Mouse (Mus musculus) ES-E14 (cell line): Measurements from ENCODE around the gene Hoxd11. TPM values are rescaled to one million over a fixed set of nuclear protein-coding genes. Genes with fewer than 3 reads are reported as not detected.
A peak's percentile ranks its signal among the peaks of the same experiment; 100 is the strongest.

Experiments used
- DNase-seq: peaks from one replicate; pipeline ENCODE4 v3.0.0-alpha.2; 2013; ENCODE audit warnings: low read depth, low spot score
- H3K27ac ChIP-seq: 2 replicates; pipeline ENCODE4 v1.5.1; 2012; ENCODE audit warnings: low read depth, mild to moderate bottlenecking, low read length, moderate library complexity, mixed read lengths; ENCODE audit not compliant: poor library complexity, insufficient read depth, severe bottlenecking
- H3K36me3 ChIP-seq: 2 replicates; pipeline ENCODE4 v1.6.1; 2012; ENCODE audit warnings: mild to moderate bottlenecking, low read length, moderate library complexity, mixed read lengths; ENCODE audit not compliant: control insufficient read depth, poor library complexity, insufficient read depth, severe bottlenecking
- H3K4me1 ChIP-seq, 2 experiments: fragments of 150-350 bp in 1 of 2; sonication (generic) in 1 of 2; 2 replicates each; pipeline ENCODE4 v1.6.1; 2012; ENCODE audit warnings: low read length in 2 of 2, mild to moderate bottlenecking in 1 of 2, mixed read lengths in 1 of 2; ENCODE audit not compliant: control insufficient read depth in 2 of 2, insufficient read depth in 2 of 2, poor library complexity in 1 of 2
- H3K4me3 ChIP-seq, 2 experiments: fragments of 150-350 bp in 1 of 2; sonication (generic) in 1 of 2; 2 replicates each; pipeline ENCODE4 v1.5.1; 2012; ENCODE audit warnings: low read length in 2 of 2, low read depth in 1 of 2, mild to moderate bottlenecking in 1 of 2, mixed read lengths in 1 of 2; ENCODE audit not compliant: insufficient read depth in 1 of 2, poor library complexity in 1 of 2, severe bottlenecking in 1 of 2
- H3K9ac ChIP-seq: 2 replicates; pipeline ENCODE4 v1.6.1; 2012; ENCODE audit warnings: low read depth, mild to moderate bottlenecking, low read length, mixed read lengths; ENCODE audit not compliant: poor library complexity, insufficient read depth, severe bottlenecking
- H3K9me3 ChIP-seq: fragments of 150-350 bp; sonication (generic); 2 replicates; pipeline ENCODE4 v1.6.1; 2012; ENCODE audit warnings: low read depth, mild to moderate bottlenecking, low read length; ENCODE audit not compliant: control insufficient read depth, insufficient read depth
- CHD2 ChIP-seq: IDR thresholded peaks from 2 replicates; pipeline ENCODE4 v1.6.1; 2014; ENCODE audit warnings: mild to moderate bottlenecking, low read depth, low read length, inconsistent platforms
- HCFC1 ChIP-seq: IDR thresholded peaks from 2 replicates; pipeline ENCODE4 v1.6.1; 2012; ENCODE audit warnings: low read length, inconsistent platforms, borderline replicate concordance; ENCODE audit not compliant: insufficient read depth
- MAFK ChIP-seq: IDR thresholded peaks from 2 replicates; pipeline ENCODE4 v1.6.1; 2014; ENCODE audit warnings: mild to moderate bottlenecking, low read depth, low read length, inconsistent platforms; ENCODE audit not compliant: insufficient read depth
- ZC3H11A ChIP-seq: IDR thresholded peaks from 2 replicates; pipeline ENCODE4 v1.6.1; 2012; ENCODE audit warnings: low read depth, mild to moderate bottlenecking, inconsistent platforms, low read length, borderline replicate concordance
- ZNF384 ChIP-seq: IDR thresholded peaks from 2 replicates; pipeline ENCODE4 v1.6.1; 2012; ENCODE audit warnings: low read depth, low read length, inconsistent platforms
- in situ Hi-C, 2 experiments: fragments of 600-800 bp; cut with MboI; formaldehyde crosslinking; loops; one replicate each; pipeline ENCODE4 v1.15.1; 2025; ENCODE audit warnings: low sequenced_read_pairs in 2 of 2, inconsistent platforms in 1 of 2; ENCODE audit not compliant: unreplicated experiment in 2 of 2
- total RNA-seq: library from RNA; depleted of rRNA; stranded (reverse); fragments of 300-350 nt; gene quantifications from 2 replicates; pipeline ENCODE4 v1.2.3, GENCODE M21; 2012

Hoxd11 gene
- total RNA-seq, 1 experiment: 0.18 TPM

DNA sequence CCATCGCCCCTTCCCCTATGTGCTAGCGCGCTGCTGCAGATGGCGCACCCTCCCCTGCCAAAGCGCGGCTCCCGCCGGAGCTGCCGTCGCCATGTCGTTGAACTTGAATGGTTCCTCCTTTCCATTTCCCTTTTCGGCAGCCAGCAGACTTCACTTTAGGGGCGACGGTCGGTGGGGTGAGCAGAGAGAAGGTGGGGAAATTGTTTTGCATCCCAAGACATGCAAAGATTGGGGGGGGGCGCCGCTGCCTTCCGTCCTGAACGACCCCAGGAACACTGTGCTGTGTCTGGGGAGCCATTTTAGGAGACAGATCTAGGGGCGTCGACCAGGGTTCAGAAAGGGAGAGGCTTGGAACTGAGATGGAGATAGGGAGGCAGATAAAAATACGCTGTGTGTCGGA is 623 bp downstream of the Hoxd11 start:
- H3K36me3 ChIP-seq: no peaks in the 10 kb centered on the region
- TF ChIP-seq HCFC1: no peak
- no peak for TF ChIP-seq CHD2
- no peak for TF ChIP-seq MAFK
- TF ChIP-seq ZC3H11A: no peak
- TF ChIP-seq ZNF384: no peak
- no peak for DNase-seq
- no peaks in the 10 kb centered on the region for H3K9me3 ChIP-seq
- in situ Hi-C loops: loop anchor here (10.0 to 25.0 kb wide), 2 partner anchors 65 to 907 kb away; no protein-coding TSS in a partner anchor
- H3K4me1 ChIP-seq: peaks cover 0 to 10% of the 10 kb centered on the region in 2 experiments; a peak in 1 of 4 replicates
- H3K27ac ChIP-seq: no peak overlapping the region
- H3K9ac ChIP-seq: no peak overlapping the region
- peak overlapping the region in 1 of 2 experiments; percentile 23; a peak in 2 of 4 replicates for H3K4me3 ChIP-seq

DNA sequence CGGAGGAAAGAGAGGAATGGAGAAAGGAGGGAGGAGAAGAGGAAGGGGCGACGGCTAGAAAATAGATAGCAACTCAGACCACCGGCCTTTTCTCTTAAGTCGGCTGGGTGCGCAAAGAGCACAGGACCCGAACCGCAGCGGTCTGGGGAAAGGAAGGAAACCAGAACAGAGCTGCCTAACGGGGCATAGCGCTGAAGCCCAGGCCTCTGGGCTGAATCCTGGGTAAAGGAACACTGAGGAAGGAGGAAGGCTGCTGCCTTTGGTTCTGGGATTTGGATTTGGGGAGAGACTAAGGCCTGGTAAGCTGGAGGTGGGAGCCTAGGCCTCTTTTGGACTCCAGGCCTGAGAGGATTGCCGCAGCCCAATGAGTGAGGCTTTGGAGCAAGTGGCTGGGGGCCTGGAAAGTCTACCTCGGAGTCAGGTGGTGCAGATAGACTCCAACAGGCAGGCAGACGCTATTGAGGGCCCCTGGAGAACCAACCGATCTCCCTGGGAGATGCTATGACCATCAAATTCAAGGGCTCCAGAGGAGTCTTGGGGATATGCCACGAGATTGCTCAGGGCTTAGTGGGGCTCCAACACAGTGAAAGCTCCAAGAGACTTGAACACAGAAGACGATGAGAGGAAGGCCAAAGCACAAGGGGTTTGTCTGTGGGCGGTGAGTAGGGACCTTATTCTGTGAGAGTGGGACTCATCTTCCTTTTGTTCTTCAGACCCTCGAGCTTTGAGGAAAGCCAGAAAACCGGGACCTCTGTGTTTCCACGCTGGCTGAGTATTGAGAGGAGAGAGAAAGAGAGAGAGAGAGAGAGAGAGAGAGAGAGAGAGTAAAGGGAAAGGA is 1.4 kb downstream of the Hoxd11 start:
- no peak overlapping the region for H3K4me3 ChIP-seq
- TF ChIP-seq MAFK: no peak
- TF ChIP-seq ZC3H11A: no peak
- no peak for TF ChIP-seq ZNF384
- TF ChIP-seq HCFC1: no peak
- TF ChIP-seq CHD2: no peak
- H3K27ac ChIP-seq: no peak overlapping the region
- in situ Hi-C loops: loop anchor here (10.0 to 25.0 kb wide), 2 partner anchors 64 to 907 kb away; no protein-coding TSS in a partner anchor
- H3K9me3 ChIP-seq: no peaks in the 10 kb centered on the region
- H3K9ac ChIP-seq: no peak overlapping the region
- no peaks in the 10 kb centered on the region for H3K36me3 ChIP-seq
- peaks cover 0 to 8% of the 10 kb centered on the region in 2 experiments; a peak in 1 of 4 replicates for H3K4me1 ChIP-seq
- DNase-seq: no peak

DNA sequence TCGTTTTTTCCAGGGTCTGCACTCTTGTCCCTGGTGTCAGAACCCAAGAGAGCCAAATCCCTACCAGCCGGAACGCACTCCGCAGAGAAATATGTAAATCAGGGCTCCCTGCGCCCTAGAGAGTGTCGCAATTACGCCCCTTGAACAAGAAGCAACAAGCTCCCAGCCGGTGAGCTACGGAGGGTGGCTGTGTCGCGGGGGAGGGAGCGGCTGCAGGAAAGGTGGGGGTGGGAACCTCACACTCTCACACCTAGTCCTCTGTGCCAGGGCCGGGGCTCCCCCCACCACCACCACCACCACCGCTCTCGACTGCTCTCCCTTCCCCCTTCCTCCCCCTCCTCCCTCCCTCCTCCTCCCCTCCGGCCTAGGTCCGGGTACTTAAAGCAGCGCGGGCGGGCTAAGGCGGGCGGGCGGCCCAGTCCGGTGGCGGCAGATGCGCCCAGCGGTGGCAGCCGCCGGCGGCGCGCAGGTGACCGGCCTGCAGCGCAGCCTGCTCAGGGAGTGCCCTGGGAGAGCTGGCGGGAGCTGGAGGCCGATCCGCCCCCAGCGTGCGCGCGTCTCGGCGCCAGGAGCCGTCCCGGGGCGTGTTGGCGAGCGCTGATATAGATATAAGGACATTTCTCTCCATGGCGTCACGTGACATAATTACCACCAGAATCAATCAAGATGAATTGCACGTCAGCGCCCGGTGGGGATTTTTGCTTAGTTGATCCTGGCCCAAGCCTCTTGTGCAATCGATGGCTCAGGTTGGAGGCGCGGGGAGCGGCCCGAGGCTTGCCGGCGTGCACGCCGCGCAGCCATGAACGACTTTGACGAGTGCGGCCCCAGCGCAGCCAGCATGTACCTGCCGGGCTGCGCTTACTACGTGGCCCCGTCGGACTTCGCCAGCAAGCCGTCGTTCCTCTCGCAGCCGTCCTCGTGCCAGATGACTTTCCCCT is 2.5 kb downstream of the Hoxd11 start:
- Histone ChIP-seq H3K9me3 (no peaks in the 10 kb centered on the region), H3K36me3 (no peaks in the 10 kb centered on the region), H3K4me3 (peak overlapping the region in 1 of 2 experiments; percentile 40; a peak in 3 of 4 replicates), H3K9ac (no peak overlapping the region), H3K4me1 (peaks cover 0 to 8% of the 10 kb centered on the region in 2 experiments; a peak in 1 of 4 replicates), H3K27ac (no peak overlapping the region)
- in situ Hi-C loops: loop anchor here (10.0 to 25.0 kb wide), 2 partner anchors 63 to 905 kb away; no protein-coding TSS in a partner anchor
- no peak for TF ChIP-seq MAFK
- TF ChIP-seq HCFC1: peak; percentile 79
- no peak for DNase-seq

- no peak overlapping the region for H3K9ac ChIP-seq
- no peak overlapping the region for H3K27ac ChIP-seq
These were observed 3.4 kb downstream of the Hoxd11 start for GRCm38 (mm10) chr2:74682796-74683195.

More at GRCm38 (mm10) chr2:74682796-74683195, 3.4 kb downstream of the Hoxd11 start:
- DNase-seq: no peak
- Histone ChIP-seq H3K9me3 (no peaks in the 10 kb centered on the region), H3K36me3 (no peaks in the 10 kb centered on the region), H3K4me1 (peaks cover 0 to 8% of the 10 kb centered on the region in 2 experiments; a peak in 1 of 4 replicates), H3K4me3 (peak overlapping the region in 1 of 2 experiments; percentile 40; a peak in 2 of 4 replicates)
- TF ChIP-seq HCFC1 (no peak), ZNF384 (no peak), MAFK (no peak), CHD2 (no peak), ZC3H11A (no peak)
- in situ Hi-C loops: loop anchor here (10.0 to 25.0 kb wide), 2 partner anchors 62 to 905 kb away; no protein-coding TSS in a partner anchor
